Mouse (Mus musculus) lung, postnatal 25 days (tissue): ENCODE measurements around the gene Lifr.

Source experiments
- DNase-seq: peaks from one replicate; pipeline ENCODE4 v3.0.0; 2022; ENCODE audit warnings: low spot score

Lifr gene

DNA sequence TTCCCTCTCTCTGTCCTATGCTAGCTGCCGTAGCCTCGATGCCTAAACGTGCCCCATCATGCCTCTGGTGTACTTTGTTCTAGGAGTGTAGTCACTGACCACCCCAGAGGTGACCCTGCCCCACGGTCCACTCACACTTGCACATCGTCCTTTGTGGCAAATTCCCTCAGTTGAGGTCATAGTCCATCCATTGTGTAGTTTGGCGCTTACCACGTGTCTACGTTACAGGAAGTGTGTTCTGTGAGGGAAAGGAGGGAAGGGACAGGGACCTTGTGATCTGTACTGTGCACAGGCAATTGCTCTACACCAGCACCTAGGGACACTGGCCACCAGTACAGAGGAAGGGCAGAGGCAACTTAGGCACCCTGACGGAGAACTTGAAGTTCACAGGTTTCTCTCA lies 69.5 kb downstream of the Lifr start:
- no peak for DNase-seq

DNA sequence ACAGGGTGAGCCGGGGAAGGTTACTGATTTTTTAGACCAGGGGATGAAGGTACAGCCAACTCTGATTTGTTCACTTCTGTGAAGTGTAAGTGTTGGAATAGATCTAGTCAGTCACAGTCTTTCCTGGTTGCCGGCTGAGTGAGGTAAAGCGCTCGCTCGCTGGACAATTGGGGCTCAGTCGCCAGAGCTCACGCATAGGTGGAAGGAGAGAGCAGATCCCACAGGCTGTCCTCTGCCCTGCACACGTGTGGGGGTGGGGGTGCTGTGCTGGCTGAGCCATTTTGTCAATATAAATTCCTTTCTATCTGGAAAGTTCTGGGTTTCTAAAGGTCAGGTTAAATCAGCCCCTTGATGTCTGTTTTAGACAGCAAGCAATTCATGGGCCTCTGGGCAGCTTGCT lies 69.9 kb downstream of the Lifr start:
- DNase-seq, result no peak

DNA sequence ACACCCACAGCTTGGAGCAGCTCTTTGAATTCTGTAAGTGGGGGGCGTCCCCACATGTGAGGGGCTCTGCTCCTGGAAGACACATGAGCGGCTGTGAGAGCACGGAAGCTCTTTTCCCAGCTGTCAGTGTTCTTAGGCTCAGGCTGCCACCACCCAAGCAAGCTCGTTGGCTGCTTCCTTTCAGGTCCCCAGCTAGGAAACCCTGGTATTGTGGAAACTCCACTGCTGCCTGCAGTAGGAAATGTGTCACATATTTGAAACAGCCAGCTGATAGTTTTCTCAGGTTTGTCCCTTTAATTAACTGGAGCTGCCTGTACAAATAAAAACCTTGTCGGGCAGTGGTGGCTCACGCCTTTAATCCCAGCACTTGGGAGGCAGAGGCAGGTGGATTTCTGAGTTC lies 73.4 kb downstream of the Lifr start:
- no peak for DNase-seq

DNA sequence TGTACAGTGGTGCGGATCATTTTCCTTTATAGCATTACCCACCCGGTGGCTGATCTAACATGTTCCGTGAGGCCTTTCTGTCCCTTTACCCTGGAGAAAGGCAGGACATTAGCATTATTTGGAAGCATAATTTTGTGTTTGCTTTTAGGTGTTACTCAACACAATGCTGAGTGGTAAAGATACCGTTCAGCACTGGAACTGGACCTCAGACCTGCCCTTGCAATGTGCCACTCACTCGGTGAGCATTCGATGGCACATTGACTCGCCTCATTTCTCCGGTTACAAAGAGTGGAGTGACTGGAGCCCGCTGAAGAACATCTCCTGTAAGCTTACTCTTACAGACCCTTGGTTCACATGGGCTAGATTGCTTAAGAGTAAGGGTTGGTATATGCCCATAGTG lies 76.3 kb downstream of the Lifr start:
- DNase-seq, result no peak

DNA sequence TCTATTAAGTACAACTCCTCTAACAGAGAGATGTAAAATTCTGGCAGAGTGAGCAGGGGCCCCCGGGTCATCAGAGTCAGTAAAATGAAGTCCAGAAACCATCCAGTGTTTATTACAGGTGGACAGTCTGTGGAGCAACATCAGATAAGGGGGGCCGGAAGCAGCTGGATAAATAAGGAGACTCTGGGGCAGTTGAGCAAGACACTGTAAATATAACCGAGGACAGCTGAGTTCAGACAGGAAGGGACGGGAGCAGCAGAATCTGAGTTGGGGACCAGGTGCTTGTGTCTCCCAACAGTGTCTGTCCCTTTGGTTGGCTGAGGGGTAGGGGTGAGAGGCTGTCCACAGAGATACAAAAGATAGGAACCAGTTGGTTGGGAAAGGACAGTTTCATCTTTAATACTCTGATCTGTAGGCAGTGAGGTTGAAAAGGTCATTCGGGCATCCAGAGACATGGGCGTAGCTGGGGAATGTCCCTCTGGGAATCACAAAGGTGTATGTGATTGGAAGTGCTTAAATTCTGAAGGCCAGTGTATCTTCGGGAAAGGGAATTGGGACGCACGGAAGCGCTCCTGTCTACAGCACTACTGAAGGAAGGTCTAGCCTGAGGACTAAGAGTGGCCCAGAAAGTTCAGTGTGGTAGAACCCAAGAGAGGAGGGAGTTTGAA lies 77.0 kb downstream of the Lifr start:
- DNase-seq, result peak; percentile 24

DNA sequence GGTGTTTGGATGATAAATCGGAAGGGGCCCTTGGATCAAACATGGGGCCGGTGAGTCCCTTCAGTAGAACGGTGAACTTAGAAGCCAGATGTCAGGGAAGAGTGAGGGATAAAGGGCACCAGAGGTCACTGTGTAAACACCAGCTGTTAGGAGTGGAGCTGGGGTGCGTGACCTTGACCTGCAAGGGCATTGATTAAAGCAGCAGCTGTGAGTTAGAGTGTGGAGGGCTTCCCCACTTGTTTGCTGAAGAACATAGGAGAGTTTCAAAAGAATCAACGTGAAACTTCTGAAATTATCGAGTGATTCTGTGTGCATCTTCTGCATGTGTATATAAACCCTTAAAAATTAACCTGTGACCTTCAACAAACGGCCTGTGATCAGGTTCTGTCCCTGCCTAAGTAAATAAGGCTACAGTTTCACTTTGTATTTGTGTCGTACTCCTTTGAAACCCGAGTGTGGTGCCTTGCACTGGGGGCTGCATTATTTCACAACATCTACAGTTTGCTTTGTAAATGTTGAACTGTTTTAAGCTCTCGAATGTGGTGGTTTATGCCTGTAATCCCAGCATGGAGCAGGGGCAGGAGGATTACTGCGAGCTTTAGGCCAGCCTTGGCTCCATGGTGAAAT lies 77.6 kb downstream of the Lifr start:
- no peak for DNase-seq

DNA sequence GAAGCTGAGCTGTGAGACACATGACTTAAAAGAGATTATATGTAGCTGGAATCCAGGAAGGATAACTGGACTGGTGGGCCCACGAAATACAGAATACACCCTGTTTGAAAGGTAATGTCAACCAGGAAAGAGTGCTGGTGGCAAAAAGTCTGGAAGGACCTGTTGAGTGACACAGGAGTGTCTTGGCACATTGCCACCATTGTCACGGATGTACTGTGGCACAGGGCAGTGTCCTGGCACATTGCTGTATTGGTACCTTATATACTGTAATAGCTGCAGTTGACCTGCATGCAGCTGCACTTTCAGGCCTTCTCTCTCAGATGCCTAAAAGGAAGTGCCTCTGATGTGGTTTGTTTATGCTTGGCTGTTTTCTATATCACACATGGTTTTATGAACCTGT lies 82.5 kb downstream of the Lifr start:
- DNase-seq, result peak; percentile 24

DNA sequence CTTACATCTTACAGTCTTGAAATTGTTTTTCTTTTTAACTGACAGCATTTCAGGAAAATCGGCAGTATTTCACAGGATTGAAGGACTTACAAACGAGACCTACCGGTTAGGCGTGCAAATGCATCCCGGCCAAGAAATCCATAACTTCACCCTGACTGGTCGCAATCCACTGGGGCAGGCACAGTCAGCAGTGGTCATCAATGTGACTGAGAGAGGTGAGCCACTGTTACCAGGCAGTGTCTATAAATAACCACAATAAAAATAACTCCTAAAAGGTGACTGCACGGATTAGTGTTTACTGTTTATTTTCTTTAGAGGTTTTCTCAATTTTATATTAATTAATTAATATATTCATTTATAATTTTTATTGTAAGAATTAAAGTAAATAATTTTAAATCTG lies 82.9 kb downstream of the Lifr start:
- no peak for DNase-seq

DNA sequence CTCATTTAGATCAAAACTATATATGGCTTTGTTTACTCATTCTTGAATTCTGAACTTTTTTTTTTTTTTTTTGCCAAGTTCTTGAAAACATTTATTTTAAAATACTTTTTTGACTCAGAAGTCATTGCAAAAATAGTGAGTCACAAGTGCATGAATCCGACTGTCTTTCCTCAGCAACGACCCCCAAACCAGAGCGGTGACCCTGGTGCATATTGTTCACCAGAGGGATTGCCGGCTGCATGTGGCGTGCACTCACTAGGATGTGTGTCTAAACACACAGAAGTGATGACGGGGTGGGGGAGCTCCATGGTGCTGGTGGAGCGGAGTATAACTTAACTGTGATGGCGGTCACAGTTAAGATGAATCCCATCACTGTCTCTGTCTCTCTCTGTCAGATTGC lies 83.4 kb downstream of the Lifr start:
- no peak for DNase-seq

DNA sequence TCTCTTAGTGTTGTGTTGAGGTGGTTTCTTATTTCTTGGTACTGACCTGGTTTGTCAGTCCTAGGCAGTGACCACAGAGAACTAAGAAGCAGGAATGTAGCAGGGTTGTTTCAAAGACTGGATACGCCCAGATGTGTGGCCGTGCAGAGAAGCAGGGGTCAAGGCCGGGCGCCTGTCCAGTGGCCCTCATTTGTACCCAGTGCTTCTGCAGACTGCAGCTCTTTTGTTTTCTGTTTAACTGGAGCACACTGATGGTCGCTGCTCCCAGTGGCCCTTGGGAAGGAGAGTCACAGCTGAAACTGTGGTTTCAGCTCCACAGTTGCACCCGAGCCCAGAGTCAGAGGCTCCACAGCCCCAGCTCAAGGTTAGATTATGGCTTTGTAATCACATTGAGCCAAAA lies 90.2 kb downstream of the Lifr start:
- no peak for DNase-seq

DNA sequence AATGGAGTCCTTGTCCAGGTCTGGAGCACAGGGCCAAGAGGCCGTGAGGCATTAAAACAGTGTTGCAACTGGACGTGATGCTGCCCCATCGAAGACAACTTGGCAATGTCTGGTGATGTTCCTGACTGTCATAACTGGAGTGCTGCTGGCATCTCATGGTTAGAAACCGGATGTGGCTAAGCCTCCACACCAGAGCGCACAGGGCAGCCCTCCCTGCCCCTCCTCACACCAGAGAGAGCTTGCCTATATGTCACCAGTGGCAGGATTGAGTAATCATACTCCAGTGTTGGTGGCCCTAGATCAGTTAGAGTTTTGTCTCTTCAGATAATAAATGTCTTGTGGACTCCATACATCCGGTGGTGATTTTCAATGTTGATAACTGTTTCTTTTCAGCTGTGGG lies 97.3 kb downstream of the Lifr start:
- no peak for DNase-seq

DNA sequence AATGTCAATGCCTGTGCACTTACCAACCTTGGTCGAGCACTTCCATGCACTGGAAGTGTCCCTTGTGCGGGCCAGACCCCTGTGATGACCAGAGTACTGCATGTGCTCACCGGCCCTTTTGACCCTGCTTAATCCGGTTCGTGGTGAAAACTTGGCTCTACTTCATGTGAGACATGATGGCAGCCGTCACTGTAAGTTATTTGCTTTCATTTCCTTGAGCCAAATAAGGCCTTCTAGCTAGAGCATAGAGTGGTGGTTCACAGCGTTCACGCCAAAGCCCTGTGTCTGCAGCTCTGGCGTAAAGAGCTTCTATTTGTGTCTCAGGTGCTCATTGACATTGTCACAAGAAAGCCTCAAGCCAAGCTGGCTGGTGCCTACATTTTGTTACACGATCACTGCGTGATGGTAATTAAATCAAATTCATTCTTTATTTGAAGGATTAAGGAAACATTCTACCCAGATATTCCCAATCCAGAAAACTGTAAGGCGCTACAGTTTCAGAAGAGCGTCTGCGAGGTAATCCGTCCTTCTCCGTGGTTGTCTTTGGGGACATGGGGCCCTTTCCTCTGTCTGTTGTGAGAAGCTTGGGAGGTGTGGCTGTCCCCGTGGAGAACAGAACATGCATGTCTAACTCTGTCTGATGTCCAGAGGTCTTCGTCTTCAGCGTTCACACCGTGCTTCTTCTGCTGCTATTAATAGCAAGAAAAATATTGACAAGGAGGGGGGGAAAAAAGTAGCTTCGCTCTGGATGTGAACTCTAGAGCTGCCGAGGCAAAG lies 99.5 kb downstream of the Lifr start:
- peak; percentile 53 for DNase-seq

DNA sequence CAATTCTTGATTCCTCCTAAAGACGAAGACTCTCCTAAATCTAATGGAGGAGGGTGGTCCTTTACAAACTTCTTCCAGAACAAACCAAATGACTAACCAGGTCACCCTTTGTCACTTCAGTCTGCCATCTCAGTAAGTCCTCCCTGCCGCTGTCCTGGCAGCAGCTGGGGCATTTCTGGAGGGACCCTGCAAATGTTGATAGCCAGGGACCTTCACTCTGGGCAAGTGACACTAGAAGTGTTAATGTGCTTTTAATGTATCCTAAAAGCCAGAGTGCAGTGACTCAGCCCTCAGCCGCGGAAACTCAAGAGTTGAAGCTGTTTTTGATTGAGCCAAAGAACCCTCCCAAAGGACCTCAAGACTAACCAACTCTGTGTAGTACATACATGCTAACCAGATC lies 100.7 kb downstream of the Lifr start:
- DNase-seq, result no peak

DNA sequence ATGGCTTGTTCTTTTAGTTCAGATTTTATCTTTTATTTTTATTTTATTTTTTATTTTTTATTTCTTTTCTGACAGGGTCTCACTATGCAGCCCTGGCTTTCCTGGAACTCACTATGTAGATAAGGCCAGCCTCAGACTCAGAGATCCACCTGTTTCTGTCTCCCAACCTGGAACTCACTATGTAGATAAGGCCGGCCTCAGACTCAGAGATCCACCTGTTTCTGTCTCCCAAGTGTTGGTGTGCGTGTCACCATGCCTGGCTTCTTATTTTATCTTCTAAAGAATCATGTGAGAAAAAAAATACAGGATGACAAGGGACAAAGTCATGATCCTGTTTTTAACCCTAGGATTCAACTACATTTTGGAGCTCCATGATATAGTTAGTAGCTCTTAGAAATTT lies 102.2 kb downstream of the Lifr start:
- DNase-seq, result no peak

DNA sequence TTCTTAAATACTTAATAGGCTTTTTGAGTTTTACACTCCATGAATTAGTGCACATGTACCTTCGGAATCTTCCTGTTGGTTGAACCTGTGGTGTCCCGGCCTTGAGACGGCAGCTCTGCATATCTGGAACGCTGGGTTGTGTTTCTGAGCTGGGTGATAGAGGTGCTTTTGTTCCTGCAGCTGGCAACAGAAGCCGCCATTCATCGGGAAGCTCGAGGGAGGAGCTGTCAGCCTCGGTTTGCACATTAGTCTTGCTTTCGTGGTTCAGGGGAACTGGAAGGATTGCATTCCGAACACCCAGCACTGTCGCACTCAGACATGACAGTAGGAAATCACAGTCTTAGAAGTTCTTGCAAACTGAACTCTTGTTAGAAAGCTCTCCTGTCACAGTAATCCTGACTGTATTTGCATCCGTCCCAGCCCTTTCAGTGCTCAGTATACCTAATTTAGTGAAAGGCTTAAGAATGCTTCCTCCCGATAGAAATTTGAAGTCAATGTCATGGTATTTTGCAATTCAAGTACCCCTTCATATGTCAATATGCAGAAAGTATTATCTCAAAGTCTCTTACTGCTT lies 103.8 kb downstream of the Lifr start:
- DNase-seq, result no peak

DNA sequence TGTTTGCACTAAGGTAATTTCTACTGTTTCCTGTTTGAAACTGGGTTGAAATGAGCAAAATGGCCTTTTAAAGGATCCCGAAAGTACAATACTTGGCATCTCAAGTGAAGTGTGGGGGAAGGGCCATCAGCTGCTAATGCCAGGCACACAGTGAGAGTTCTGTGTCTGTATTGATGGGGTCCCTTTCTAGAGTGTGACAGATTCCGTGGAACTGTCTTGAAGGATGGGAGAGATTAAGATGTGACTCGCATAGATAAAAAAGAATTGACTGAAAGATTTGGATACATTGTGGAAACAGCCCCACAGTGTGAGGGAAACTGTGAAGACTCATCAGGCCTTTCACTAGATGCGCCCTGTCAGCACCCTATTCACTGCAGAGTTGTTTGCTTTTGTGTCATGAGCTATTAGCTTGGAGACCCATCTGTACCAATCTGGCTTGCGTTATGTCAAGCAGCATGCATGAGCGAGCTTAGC lies 104.4 kb downstream of the Lifr start:
- no peak for DNase-seq

DNA sequence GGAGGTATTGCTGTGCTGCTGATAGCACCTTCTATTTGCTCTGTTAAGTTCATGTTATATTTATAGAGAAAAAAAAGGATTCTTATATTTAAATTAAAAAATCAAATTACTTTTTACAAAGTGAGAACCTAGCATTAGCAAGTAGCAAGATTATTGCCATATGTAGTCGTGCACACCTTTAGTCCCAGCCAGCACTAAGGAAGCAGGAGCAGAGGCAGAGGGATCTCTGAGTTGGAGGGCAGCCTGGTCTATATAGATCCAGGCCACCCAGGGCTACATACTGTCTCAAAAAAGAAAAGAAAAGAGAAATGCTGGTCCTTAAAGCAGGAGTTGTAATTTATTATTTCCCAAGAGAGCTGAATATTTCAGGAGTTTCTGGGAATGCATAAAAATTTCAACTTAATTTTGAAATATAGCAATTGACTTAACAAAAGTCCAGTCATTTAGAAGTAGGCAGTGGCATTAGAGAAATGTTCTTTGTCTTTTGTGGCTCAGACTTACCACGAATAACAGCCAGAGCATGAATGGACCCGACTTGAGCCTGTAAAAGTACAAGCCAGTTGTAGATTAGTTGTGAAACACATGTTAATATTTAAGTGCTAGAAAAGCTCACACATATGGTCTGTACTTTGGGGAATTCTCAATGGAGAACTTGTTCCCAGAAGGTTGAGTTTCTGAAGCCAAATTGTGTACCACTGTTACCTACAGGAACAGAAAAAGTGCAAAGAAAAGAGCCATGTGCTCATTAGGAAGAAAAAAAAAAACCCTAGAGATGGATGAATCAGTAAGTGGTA lies 107.4 kb downstream of the Lifr start:
- no peak for DNase-seq

DNA sequence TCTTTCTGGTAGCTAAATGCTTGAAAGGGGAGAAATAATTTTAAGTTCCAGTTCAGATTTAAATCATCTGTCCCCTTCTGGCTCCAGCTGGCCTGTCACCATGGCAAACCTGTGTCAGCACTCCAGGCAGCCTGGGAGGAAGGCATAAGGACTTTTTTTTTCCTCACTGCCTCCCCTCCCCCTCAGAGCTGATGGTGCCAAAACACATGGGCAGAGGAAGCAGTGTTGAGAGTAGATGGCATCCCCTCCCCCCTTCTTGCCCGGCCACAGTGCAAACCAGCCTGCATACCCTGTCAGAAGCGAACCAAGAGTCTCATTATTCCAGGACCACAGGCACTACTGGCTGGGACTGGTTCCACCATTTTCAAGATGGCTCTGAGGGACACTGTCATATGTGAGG lies 108.4 kb downstream of the Lifr start:
- peak; percentile 28 for DNase-seq

DNA sequence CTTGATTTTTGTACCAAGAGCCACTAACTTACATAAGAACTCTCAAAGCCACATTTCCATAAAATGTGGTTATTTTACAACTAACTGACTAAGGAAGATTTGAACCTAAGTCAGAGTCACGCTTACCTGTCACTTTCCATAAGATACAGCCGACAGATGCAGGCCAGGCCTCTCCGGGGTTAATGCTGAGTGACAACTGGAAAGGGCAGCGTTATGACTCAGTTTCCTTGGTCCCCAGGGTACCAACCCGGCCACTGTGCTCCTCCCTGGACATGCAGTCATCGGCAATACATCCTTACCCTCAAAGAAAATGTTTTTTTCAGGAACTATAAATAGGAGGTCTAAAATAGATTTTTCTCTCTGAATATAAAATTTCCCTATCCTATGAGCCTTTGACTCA lies 109.9 kb downstream of the Lifr start:
- DNase-seq, result no peak

DNA sequence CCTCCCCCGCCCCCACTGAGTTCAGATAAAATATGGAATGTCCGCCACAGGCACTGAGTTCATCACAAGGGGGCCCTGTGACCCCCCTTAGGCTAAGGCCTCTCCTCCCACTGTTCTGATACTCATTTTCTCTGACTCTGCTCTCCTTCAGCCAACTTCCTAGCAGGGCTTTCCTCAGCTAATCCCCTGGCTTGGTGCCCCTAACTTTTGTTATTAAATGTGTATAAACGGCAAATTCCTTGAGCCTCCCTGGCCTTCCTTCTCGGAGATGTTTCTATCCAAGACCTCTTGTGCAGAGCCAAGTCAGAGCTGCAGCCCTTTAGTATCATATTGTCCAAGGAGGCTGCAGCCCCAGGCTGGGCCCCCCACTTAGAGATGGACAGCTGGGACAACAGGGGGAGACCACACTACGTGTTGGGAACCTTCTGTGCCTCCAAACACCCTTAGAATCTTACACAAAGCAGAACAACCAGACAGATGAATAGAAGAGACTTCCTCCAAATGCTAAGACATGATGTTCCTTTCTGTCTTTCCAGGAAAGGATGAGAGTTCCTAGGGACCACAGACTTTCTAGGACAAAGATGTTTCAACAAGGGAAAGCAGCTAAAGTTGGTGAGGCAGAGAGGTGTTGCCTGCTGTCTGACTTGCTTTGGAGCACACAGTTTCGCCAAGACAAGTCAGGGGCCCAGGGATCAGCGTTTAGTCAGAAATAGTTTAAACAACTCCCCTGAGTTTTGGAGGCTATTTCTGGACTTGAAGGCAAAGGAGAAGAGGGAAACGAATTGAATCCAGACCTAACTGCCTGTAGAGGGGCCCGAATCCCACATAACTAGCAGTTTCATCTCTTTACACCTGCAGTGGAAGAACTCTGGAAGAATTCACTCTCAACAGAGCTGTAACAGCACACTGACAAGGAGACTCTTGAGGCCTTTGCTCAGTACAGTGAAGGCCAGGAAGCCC lies 111.3 kb downstream of the Lifr start:
- no peak for DNase-seq

DNA sequence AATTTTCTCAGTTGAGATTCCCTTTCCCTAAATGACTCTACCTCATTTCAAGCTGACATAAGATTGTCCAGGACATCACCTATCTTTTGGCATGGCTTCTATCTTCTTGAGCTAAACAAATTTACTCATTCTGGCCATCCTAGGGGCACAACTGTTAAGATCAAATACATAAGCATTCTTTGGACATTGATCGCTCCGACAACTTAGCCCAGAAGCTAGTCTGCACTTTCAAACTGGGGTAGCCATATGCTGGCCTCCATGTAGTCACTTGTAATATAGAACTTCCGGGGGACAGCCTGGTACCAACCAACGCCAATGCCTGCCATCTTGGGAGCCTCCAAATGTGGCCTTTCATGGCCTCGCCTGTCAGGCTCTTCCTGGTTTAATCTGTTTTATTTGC lies 112.6 kb downstream of the Lifr start:
- no peak for DNase-seq
